Mouse (Mus musculus) embryonic facial prominence, embryonic 12.5 days (tissue): Measurements from ENCODE around the gene Galnt12. TPM values are rescaled to one million over a fixed set of nuclear protein-coding genes. Genes with fewer than 3 reads are reported as not detected.
A peak's percentile ranks its signal among the peaks of the same experiment; 100 is the strongest.

Source experiments
- ATAC-seq: fragments of 200-750 bp; cut with Nextera tagmentation; 2 replicates; pipeline ENCODE4 v1.8.0; 2017; ENCODE audit not compliant: insufficient number of reproducible peaks, insufficient read depth, low FRiP score, low TSS enrichment
- H3K27ac ChIP-seq: fragments of 300-500 bp; sonication (generic); 2 replicates; pipeline ENCODE4 v1.5.1; 2016; ENCODE audit warnings: mild to moderate bottlenecking
- H3K27me3 ChIP-seq: fragments of 300-500 bp; sonication (generic); 2 replicates; pipeline ENCODE4 v1.6.1; 2016; ENCODE audit warnings: mild to moderate bottlenecking, moderate library complexity
- H3K36me3 ChIP-seq: fragments of 300-500 bp; sonication (generic); 2 replicates; pipeline ENCODE4 v1.6.1; 2016; ENCODE audit warnings: mild to moderate bottlenecking
- H3K4me1 ChIP-seq: fragments of 300-500 bp; sonication (generic); 2 replicates; pipeline ENCODE4 v1.6.1; 2016
- H3K4me2 ChIP-seq: fragments of 300-500 bp; sonication (generic); replicated peaks from 2 replicates; pipeline ENCODE4 v1.6.1; 2016; ENCODE audit warnings: mild to moderate bottlenecking, moderate library complexity
- H3K4me3 ChIP-seq: fragments of 300-500 bp; sonication (generic); 2 replicates; pipeline ENCODE4 v1.5.1; 2016; ENCODE audit warnings: mild to moderate bottlenecking
- H3K9ac ChIP-seq: fragments of 300-500 bp; sonication (generic); 2 replicates; pipeline ENCODE4 v1.6.1; 2016; ENCODE audit warnings: mild to moderate bottlenecking, moderate library complexity
- H3K9me3 ChIP-seq: fragments of 300-500 bp; sonication (generic); 2 replicates; pipeline ENCODE4 v1.6.1; 2016; ENCODE audit warnings: mild to moderate bottlenecking, moderate library complexity
- WGBS: fragments of 180-500 bp; shearing (Covaris S2); methylation state at CpG from one replicate; pipeline ENCODE4 v1.1.7; 2016; 5-methylcytosine and 5-hydroxymethylcytosine counted together
- polyA plus RNA-seq: library from polyadenylated mRNA; unstranded; fragments of >200 nt; fragmentation: Nextera tagmentation; extraction: Ambion mirVana; gene quantifications from 2 replicates; pipeline ENCODE4 v1.2.1, GENCODE M21; 2016

The Galnt12 gene
- polyA plus RNA-seq, 1 experiment from 2014 or later, result 4.9 TPM

- no peak for ATAC-seq
- Histone ChIP-seq H3K4me1 (no peaks in the 10 kb centered on the region; the same call in 1 of the 2 replicates), H3K9me3 (no peaks in the 10 kb centered on the region), H3K4me2 (no peak overlapping the region), H3K27ac (no peak overlapping the region), H3K9ac (no peak overlapping the region), H3K27me3 (no peaks in the 10 kb centered on the region), H3K36me3 (no peaks in the 10 kb centered on the region), H3K4me3 (no peak overlapping the region)
- WGBS, result 63% methylated on average over 9 of the region's 9 CpGs
These were observed 20.2 kb downstream of the Galnt12 start for GRCm38 (mm10) chr4:47111885-47112284.

GRCm38 (mm10) chr4:47112560-47112959 is 20.9 kb downstream of the Galnt12 start:
- Histone ChIP-seq H3K9ac (no peak overlapping the region), H3K4me3 (no peak overlapping the region), H3K27me3 (no peaks in the 10 kb centered on the region), H3K27ac (no peak overlapping the region), H3K36me3 (no peaks in the 10 kb centered on the region), H3K9me3 (no peaks in the 10 kb centered on the region), H3K4me2 (no peak overlapping the region), H3K4me1 (no peaks in the 10 kb centered on the region; the same call in 1 of the 2 replicates)
- 70% methylated on average over 9 of the region's 9 CpGs for WGBS
- no peak for ATAC-seq

- no peaks in the 10 kb centered on the region for H3K36me3 ChIP-seq
- H3K27ac ChIP-seq, result no peak overlapping the region
- no peaks in the 10 kb centered on the region for H3K27me3 ChIP-seq
- H3K9me3 ChIP-seq, result 0 out of 2 replicates have a peak, but pooled peaks cover 4% of the 10 kb centered on the region
- H3K4me3 ChIP-seq, result no peak overlapping the region
- ATAC-seq, result no peak
- no peak overlapping the region for H3K4me2 ChIP-seq
- no peak overlapping the region for H3K9ac ChIP-seq
- H3K4me1 ChIP-seq, result no peaks in the 10 kb centered on the region
- 62% methylated on average over 13 of the region's 13 CpGs for WGBS
These were observed 30.5 kb downstream of the Galnt12 start for GRCm38 (mm10) chr4:47122051-47122706.

GRCm38 (mm10) chr4:47124140-47124711 is 32.5 kb downstream of the Galnt12 start:
- no peak overlapping the region for H3K9ac ChIP-seq
- ATAC-seq, result 0 out of 2 replicates have a peak, but pooled peaks have one; percentile 60
- H3K9me3 ChIP-seq, result 0 out of 2 replicates have a peak, but pooled peaks cover 5% of the 10 kb centered on the region
- 81% methylated on average over 9 of the region's 9 CpGs for WGBS
- no peaks in the 10 kb centered on the region for H3K27me3 ChIP-seq
- no peak overlapping the region for H3K27ac ChIP-seq
- no peak overlapping the region for H3K4me3 ChIP-seq
- H3K36me3 ChIP-seq, result no peaks in the 10 kb centered on the region
- H3K4me2 ChIP-seq, result no peak overlapping the region
- H3K4me1 ChIP-seq, result no peaks in the 10 kb centered on the region

- 87% methylated on average over 7 of the region's 7 CpGs for WGBS
- no peak overlapping the region for H3K4me2 ChIP-seq
- no peak overlapping the region for H3K4me3 ChIP-seq
- H3K9me3 ChIP-seq, result 0 out of 2 replicates have a peak, but pooled peaks cover 5% of the 10 kb centered on the region
- no peaks in the 10 kb centered on the region for H3K4me1 ChIP-seq
- no peak overlapping the region for H3K9ac ChIP-seq
- no peaks in the 10 kb centered on the region for H3K27me3 ChIP-seq
- H3K36me3 ChIP-seq, result no peaks in the 10 kb centered on the region
- no peak for ATAC-seq
- no peak overlapping the region for H3K27ac ChIP-seq
These were observed 36.8 kb downstream of the Galnt12 start for GRCm38 (mm10) chr4:47128515-47128914.

- Histone ChIP-seq H3K27me3 (no peaks in the 10 kb centered on the region), H3K4me1 (no peaks in the 10 kb centered on the region), H3K36me3 (no peaks in the 10 kb centered on the region), H3K4me2 (no peak overlapping the region), H3K9me3 (0 out of 2 replicates have a peak, but pooled peaks cover 5% of the 10 kb centered on the region), H3K9ac (no peak overlapping the region), H3K4me3 (no peak overlapping the region), H3K27ac (no peak overlapping the region)
- no peak for ATAC-seq
- 47% methylated on average over 4 of the region's 4 CpGs for WGBS
These were observed 37.9 kb downstream of the Galnt12 start for GRCm38 (mm10) chr4:47129572-47129971.

- no peaks in the 10 kb centered on the region for H3K27me3 ChIP-seq
- no peak overlapping the region for H3K4me3 ChIP-seq
- no peak overlapping the region for H3K9ac ChIP-seq
- H3K36me3 ChIP-seq, result no peaks in the 10 kb centered on the region
- 81% methylated on average over 8 of the region's 8 CpGs for WGBS
- 0 out of 2 replicates have a peak, but pooled peaks cover 5% of the 10 kb centered on the region for H3K9me3 ChIP-seq
- no peak overlapping the region for H3K27ac ChIP-seq
- no peaks in the 10 kb centered on the region for H3K4me1 ChIP-seq
- H3K4me2 ChIP-seq, result no peak overlapping the region
- ATAC-seq, result no peak
These were observed 38.7 kb downstream of the Galnt12 start for GRCm38 (mm10) chr4:47130111-47131050.

- no peaks in the 10 kb centered on the region for H3K36me3 ChIP-seq
- H3K4me3 ChIP-seq, result no peak overlapping the region
- no peak overlapping the region for H3K9ac ChIP-seq
- H3K27ac ChIP-seq, result no peak overlapping the region
- 0 out of 2 replicates have a peak, but pooled peaks cover 4% of the 10 kb centered on the region for H3K9me3 ChIP-seq
- H3K4me2 ChIP-seq, result no peak overlapping the region
- no peak for ATAC-seq
- WGBS, result 91% methylated on average over 3 of the region's 3 CpGs
- no peaks in the 10 kb centered on the region for H3K4me1 ChIP-seq
- no peaks in the 10 kb centered on the region for H3K27me3 ChIP-seq
These were observed 40.2 kb downstream of the Galnt12 start for GRCm38 (mm10) chr4:47131931-47132330.

GRCm38 (mm10) chr4:47132413-47132812 is 40.7 kb downstream of the Galnt12 start:
- no peaks in the 10 kb centered on the region for H3K27me3 ChIP-seq

GRCm38 (mm10) chr4:47136699-47137101 is 45.0 kb downstream of the Galnt12 start:
- Histone ChIP-seq H3K27me3 (0 out of 2 replicates have a peak, but pooled peaks cover under 1% of the 10 kb centered on the region), H3K9me3 (no peaks in the 10 kb centered on the region), H3K27ac (no peak overlapping the region), H3K36me3 (no peaks in the 10 kb centered on the region), H3K4me1 (peaks cover 16% of the 10 kb centered on the region), H3K9ac (no peak overlapping the region), H3K4me2 (no peak overlapping the region), H3K4me3 (no peak overlapping the region)
- no peak for ATAC-seq
- WGBS, result 75% methylated on average over 8 of the region's 8 CpGs

More at GRCm38 (mm10) chr4:47132413-47132812, 40.7 kb downstream of the Galnt12 start:
- no peaks in the 10 kb centered on the region for H3K9me3 ChIP-seq
- no peaks in the 10 kb centered on the region for H3K4me1 ChIP-seq
- no peak overlapping the region for H3K9ac ChIP-seq
- no peak overlapping the region for H3K27ac ChIP-seq
- ATAC-seq, result no peak
- no peak overlapping the region for H3K4me2 ChIP-seq
- H3K36me3 ChIP-seq, result no peaks in the 10 kb centered on the region
- H3K4me3 ChIP-seq, result no peak overlapping the region
- 64% methylated on average over 3 of the region's 3 CpGs for WGBS

- peaks cover 18% of the 10 kb centered on the region for H3K4me1 ChIP-seq
- peaks cover 3% of the 10 kb centered on the region; the same call in 1 of the 2 replicates for H3K27me3 ChIP-seq
- no peak overlapping the region for H3K4me3 ChIP-seq
- no peak for ATAC-seq
- H3K27ac ChIP-seq, result no peak overlapping the region
- H3K9me3 ChIP-seq, result no peaks in the 10 kb centered on the region
- no peak overlapping the region for H3K4me2 ChIP-seq
- H3K36me3 ChIP-seq, result no peaks in the 10 kb centered on the region
- no peak overlapping the region for H3K9ac ChIP-seq
- 62% methylated on average over 5 of the region's 5 CpGs for WGBS
These were observed 45.8 kb downstream of the Galnt12 start for GRCm38 (mm10) chr4:47137479-47137878.
